Mouse (Mus musculus) cerebellum, postnatal 14 days (tissue): Measurements from ENCODE around the gene Radil.
A peak's percentile ranks its signal among the peaks of the same experiment; 100 is the strongest.

Experiments
- DNase-seq, 2 experiments: peaks; one replicate each; pipeline ENCODE4 v3.0.0; 2021; ENCODE audit warnings: mixed read lengths in 2 of 2

The Radil gene

GRCm38 (mm10) chr5:142444791-142445531 is 105.9 kb downstream of the Radil start:
- DNase-seq: no peak

DNA sequence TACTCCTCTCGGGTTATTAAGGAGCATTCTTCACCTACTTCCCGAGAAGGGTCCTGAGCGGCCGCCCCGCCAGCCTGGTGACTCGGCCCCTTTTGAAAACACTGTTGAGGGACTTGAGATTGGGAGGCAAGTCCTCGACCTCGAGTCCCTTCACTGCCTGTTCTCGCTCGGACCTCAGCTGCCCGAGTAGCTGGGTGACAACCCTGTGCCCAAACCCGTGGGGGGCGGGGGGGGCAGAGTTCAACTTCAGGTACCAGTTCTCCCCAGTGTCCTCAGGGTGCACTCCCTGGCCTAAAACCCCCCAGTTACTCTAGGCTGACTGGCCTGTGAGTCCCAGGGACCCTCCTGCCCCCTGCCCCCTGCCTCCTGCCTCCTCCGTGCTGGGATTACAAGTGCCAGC is 106.9 kb downstream of the Radil start:
- no peak for DNase-seq

GRCm38 (mm10) chr5:142443514-142443913 is 107.4 kb downstream of the Radil start:
- DNase-seq: no peak

GRCm38 (mm10) chr5:142442045-142442440 is 108.9 kb downstream of the Radil start:
- DNase-seq: no peak

DNA sequence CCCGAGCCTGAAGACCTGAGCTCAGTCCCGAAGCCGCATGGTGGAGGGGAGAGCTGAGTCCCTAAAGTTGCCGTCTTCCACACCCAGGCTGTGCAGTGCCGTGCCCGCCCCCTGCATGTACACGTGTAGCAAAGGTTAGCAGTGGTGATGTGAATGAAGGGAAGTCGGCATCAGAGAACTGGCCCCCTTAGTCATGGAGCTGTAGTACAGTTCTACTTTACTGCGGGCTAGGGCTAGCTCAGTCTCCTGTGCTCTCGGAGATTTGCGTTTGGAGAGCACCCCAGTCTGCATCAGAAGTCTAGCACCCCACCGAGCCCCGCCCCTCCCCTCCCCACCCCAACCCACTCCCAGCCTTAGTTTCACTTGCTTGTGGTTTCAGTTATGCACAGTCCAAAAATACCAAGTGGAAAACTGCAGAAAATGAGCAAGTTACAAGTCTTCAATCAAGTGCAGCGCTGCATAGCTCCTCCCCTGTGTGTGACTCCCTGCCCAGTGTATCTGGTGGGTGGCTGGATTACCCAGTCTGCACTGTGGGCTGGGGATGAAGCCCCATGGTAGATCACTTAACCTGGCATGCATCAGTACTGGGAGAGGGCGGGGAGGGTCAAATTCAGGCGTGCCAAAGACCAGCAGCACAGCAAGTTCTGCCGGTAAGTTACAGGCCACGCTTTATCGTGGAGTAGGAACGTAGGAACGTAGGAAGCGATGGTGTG is 109.4 kb downstream of the Radil start:
- DNase-seq: no peak

GRCm38 (mm10) chr5:142440451-142441147 is 110.3 kb downstream of the Radil start:
- peak in 1 of 2 experiments; percentile 38 for DNase-seq

DNA sequence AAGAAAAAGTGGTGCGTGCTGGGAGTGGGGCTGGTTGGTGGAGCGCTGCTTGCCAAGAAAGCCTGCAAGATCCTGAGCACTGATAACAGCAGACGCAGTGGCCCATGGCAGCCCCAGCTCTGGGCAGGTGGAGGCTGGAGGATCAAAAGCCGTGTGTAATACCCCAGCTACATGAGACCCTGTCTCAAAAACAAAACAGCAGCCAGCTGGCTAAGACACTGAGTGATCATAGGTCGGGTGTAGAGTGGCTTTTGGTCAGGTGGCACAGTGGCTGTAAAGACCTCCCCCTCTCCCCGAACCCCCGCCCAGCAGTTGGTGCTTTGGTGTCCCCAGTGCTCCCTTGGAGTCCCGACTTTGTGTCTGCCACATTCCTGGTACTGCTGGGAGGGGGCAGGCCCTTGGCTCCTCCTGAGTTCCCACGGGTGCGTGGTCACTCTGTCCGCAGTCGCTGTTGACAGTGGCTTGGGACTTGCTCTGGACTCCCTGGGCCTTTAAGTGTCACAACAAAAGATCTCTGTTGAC is 110.9 kb downstream of the Radil start:
- DNase-seq: no peak

DNA sequence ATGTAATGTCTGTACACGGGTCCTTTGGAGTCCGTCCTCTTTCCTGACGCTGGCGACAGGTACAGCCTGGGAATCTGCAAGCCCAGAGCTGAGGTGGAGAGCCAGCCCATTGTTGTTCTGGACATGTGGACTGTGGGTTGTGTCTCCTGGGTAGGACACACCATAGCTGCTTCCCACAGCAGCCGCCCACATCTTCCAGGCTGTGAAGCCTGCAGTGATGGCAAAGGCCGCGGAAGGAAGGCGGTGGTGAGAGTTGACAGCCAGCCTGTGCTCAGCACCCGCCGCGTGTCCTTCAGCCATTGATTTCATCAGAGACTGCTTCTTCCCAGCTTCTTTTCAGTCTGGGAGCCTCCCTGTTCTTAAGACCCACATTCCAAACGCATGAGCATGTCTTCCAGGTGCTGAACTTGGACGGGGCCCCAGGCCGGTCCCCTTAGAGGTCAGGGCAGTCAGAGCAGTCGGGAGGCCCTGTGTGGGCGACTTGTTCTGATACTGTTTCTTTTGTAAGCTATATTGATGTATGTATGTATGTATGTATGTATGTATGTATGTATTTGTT is 112.4 kb downstream of the Radil start:
- no peak for DNase-seq

DNA sequence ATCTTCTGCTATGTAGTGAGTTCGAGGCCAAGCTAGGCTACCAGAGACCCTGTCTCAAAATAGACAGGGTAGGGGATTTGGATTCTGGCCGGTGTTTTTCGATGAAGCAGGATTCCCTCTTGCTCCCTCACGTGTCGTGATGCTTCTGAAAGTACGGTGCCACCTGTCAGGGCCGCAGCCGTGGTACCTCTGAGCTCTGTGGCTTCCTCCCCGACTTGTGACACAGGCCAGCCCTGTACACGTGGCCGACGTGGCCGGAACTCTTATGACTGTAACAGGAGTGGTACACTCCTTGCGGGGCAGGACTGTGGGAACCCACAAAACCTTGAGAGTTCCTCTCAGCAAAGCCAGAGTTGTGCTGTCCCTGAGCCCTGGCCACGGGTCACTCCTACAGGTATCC is 115.2 kb downstream of the Radil start:
- no peak for DNase-seq
